Mouse (Mus musculus) NIH3T3 (cell line): Measurements from ENCODE around the gene Rpl10a.
"Not testable (repeated sequence)": the region's sequence is repeated elsewhere in the genome, so short reads cannot be mapped to it uniquely, and the experiment has no call there.

ENCODE experiments used
- DNase-seq: peaks from one replicate; pipeline ENCODE4 v3.0.0-alpha.2; 2012; ENCODE audit warnings: low read depth

Rpl10a gene

GRCm38 (mm10) chr17:28308297-28309195 is 19.7 kb upstream of the Rpl10a start:
- peak; percentile 94 for DNase-seq

- peak; percentile 41 for DNase-seq
These were observed 17.4 kb upstream of the Rpl10a start for GRCm38 (mm10) chr17:28310831-28311230.

- DNase-seq: peak; percentile 37
These were observed 16.7 kb upstream of the Rpl10a start for GRCm38 (mm10) chr17:28311366-28312132.

GRCm38 (mm10) chr17:28312232-28313211 is 15.7 kb upstream of the Rpl10a start:
- DNase-seq: peak; percentile 69

GRCm38 (mm10) chr17:28313212-28313879 is 14.9 kb upstream of the Rpl10a start, which contains the start of gene Fance:
Gene Fance, plus strand, starts transcription at chr17:28313519.
- DNase-seq: peak; percentile 100

GRCm38 (mm10) chr17:28313880-28314225 is 14.4 kb upstream of the Rpl10a start:
- DNase-seq: peak; percentile 61

GRCm38 (mm10) chr17:28315611-28316160 is 12.6 kb upstream of the Rpl10a start:
- no peak for DNase-seq

- DNase-seq: no peak
These were observed 11.8 kb upstream of the Rpl10a start for GRCm38 (mm10) chr17:28316476-28316875.

- no peak for DNase-seq
These were observed 11.2 kb upstream of the Rpl10a start for GRCm38 (mm10) chr17:28317091-28317490.

GRCm38 (mm10) chr17:28317725-28318124 is 10.5 kb upstream of the Rpl10a start:
- no peak for DNase-seq

- DNase-seq: no peak
These were observed 6.6 kb upstream of the Rpl10a start for GRCm38 (mm10) chr17:28321700-28322099.

- DNase-seq: no peak
These were observed 4.5 kb upstream of the Rpl10a start for GRCm38 (mm10) chr17:28323786-28324185.

- DNase-seq: not testable (repeated sequence)
These were observed 3.9 kb upstream of the Rpl10a start for GRCm38 (mm10) chr17:28324416-28324815.

- no peak for DNase-seq
These were observed 2.5 kb upstream of the Rpl10a start for GRCm38 (mm10) chr17:28325751-28326150.

- no peak for DNase-seq
These were observed 1.3 kb upstream of the Rpl10a start for GRCm38 (mm10) chr17:28326951-28327350.

- DNase-seq: no peak
These were observed 472 bp upstream of the Rpl10a start for GRCm38 (mm10) chr17:28327673-28328325.

GRCm38 (mm10) chr17:28328946-28329345 is 675 bp downstream of the Rpl10a start:
- peak; percentile 52 for DNase-seq

GRCm38 (mm10) chr17:28329503-28330231 is 1.4 kb downstream of the Rpl10a start:
- peak; percentile 67 for DNase-seq

GRCm38 (mm10) chr17:28330232-28330546 is 1.9 kb downstream of the Rpl10a start:
- peak; percentile 54 for DNase-seq

- peak; percentile 48 for DNase-seq
These were observed 2.3 kb downstream of the Rpl10a start for GRCm38 (mm10) chr17:28330590-28330989.
